Mouse (Mus musculus): Measurements from ENCODE around the gene Slamf7.

Gene Slamf7

GRCm38 (mm10) chr1:171637101-171637500, 15.7 kb downstream of the Slamf7 start:
- DNase-seq (ENCODE audit: low spot score), result no peak

GRCm38 (mm10) chr1:171635696-171636095, 17.1 kb downstream of the Slamf7 start:
- no peak for DNase-seq (ENCODE audit: low spot score)

- no peak for DNase-seq (ENCODE audit: low spot score)
Measured at GRCm38 (mm10) chr1:171631447-171631846, 21.4 kb downstream of the Slamf7 start.

GRCm38 (mm10) chr1:171630912-171631311, 21.9 kb downstream of the Slamf7 start:
- DNase-seq (ENCODE audit: low spot score), result no peak

- no peak for DNase-seq (ENCODE audit: low spot score)
Measured at GRCm38 (mm10) chr1:171630041-171630440, 22.8 kb downstream of the Slamf7 start.

- DNase-seq (ENCODE audit: low spot score), result no peak
Measured at GRCm38 (mm10) chr1:171629168-171629567, 23.7 kb downstream of the Slamf7 start.

- no peak for DNase-seq (ENCODE audit: low spot score)
Measured at GRCm38 (mm10) chr1:171627801-171628200, 25.0 kb downstream of the Slamf7 start.

- no peak for DNase-seq (ENCODE audit: low spot score)
Measured at GRCm38 (mm10) chr1:171620091-171620490, 32.7 kb downstream of the Slamf7 start.

- DNase-seq (ENCODE audit: low spot score), result no peak
Measured at GRCm38 (mm10) chr1:171619645-171620044, 33.2 kb downstream of the Slamf7 start.

GRCm38 (mm10) chr1:171619001-171619400, 33.8 kb downstream of the Slamf7 start:
- DNase-seq (ENCODE audit: low spot score), result no peak

- DNase-seq (ENCODE audit: low spot score), result no peak
Measured at GRCm38 (mm10) chr1:171616881-171617515, 35.8 kb downstream of the Slamf7 start.

GRCm38 (mm10) chr1:171613962-171614361, 38.9 kb downstream of the Slamf7 start:
- DNase-seq (ENCODE audit: low spot score), result no peak

- DNase-seq (ENCODE audit: low spot score), result no peak
Measured at GRCm38 (mm10) chr1:171610781-171611180, 42.1 kb downstream of the Slamf7 start.

- no peak for DNase-seq (ENCODE audit: low spot score)
Measured at GRCm38 (mm10) chr1:171610026-171610425, 42.8 kb downstream of the Slamf7 start.

GRCm38 (mm10) chr1:171607176-171607575, 45.7 kb downstream of the Slamf7 start, which contains the start of gene Ly9:
Gene Ly9, minus strand, starts transcription at chr1:171607410.
- DNase-seq (ENCODE audit: low spot score), result no peak

GRCm38 (mm10) chr1:171606656-171607055, 46.2 kb downstream of the Slamf7 start:
- DNase-seq (ENCODE audit: low spot score), result no peak

- no peak for DNase-seq (ENCODE audit: low spot score)
Measured at GRCm38 (mm10) chr1:171604686-171605085, 48.1 kb downstream of the Slamf7 start.

- DNase-seq (ENCODE audit: low spot score), result no peak
Measured at GRCm38 (mm10) chr1:171584584-171584983, 68.3 kb downstream of the Slamf7 start.

Data from MN1 (cell line).